Mouse (Mus musculus): ENCODE measurements around the gene Usp32. TPM values are rescaled to one million over a fixed set of nuclear protein-coding genes. Genes with fewer than 3 reads are reported as not detected.

The Usp32 gene
- total RNA-seq, 2 experiments from 2014 or later, result 80.8 to 87.9 TPM

DNA sequence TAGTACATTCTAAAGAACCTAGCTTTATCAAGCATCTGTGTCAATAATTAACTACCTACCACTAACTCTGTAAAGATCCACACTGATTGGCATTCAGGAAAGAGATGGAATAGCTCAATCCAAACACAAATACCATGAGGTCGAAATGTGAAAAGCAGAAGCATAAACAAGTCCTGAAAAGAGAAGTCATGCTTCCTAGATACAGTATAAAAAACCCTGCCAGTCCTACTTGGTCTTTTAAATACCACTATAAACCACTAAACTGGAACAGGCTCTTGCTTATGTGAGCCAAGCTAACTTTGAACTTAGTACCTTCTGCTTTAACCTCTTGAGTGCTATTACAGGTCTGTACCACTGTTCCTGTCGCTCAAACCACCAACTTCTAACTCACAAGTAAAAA is 8.4 kb downstream of the Usp32 start:
- no peak for DNase-seq (ENCODE audit: extremely low spot score in 1 of 2, low spot score in 2 of 2)
- intact Hi-C loops (cut with DNase I), result no loop called here

DNA sequence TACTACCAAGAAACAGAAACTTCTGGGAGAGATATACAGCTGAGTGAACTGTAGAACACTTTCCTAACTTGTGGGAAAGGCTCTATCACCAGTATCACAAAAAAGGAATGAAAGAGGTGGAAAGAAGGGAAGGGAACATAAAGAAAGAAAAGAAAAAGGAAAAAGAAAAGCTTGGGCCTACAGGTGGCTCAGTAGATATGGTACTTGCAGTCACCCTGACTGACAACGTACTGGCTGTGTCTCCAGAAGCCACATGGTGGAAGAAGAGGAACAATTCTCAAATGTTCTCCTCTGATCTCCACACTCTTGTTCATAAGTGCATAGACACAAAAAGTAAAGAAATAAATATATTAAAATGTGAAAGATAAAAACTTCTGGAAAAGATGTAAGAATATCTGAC is 11.1 kb downstream of the Usp32 start:
- intact Hi-C loops (cut with DNase I), result no loop called here
- DNase-seq (ENCODE audit: extremely low spot score in 1 of 2, low spot score in 2 of 2), result no peak

DNA sequence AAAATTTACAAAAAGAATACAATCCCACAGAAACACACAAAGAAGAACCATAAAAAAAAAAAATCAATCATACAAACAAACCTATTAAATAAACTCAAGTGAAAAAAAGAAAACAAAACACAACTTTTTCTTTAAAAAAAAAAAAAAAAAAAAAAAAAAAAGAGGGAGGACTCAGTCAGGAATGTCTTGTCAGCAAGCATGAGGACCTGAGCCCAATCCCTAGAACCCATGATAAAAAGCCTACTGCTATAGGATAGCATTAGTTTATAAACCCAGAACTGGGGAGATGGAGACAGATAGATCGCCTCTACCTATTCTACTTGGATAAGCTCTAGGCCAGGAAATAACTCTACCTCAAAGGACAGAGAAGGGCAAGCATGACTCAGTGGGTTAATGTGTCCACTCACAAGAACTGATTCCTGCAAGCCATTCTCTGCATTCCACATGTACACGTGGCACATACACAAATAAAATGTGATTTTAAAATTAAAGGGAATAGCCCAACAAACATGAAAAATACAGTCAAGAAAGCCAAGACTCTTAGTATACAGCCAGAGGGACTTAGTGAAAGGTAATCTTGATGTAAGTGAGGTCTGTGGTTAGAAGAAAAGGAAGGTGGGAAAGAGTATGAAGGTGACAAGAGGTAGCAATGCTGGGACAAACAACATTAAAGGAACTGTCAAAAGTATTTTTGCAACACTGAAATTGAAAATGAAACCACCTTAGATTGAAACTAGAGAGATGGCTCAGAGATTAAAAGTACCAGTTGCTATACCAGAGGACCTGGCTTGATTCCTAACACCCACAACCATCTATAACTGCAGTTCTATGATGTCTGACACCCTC is 13.5 kb downstream of the Usp32 start:
- DNase-seq (ENCODE audit: extremely low spot score in 1 of 2, low spot score in 2 of 2), result no peak
- intact Hi-C loops (cut with DNase I), result no loop called here

DNA sequence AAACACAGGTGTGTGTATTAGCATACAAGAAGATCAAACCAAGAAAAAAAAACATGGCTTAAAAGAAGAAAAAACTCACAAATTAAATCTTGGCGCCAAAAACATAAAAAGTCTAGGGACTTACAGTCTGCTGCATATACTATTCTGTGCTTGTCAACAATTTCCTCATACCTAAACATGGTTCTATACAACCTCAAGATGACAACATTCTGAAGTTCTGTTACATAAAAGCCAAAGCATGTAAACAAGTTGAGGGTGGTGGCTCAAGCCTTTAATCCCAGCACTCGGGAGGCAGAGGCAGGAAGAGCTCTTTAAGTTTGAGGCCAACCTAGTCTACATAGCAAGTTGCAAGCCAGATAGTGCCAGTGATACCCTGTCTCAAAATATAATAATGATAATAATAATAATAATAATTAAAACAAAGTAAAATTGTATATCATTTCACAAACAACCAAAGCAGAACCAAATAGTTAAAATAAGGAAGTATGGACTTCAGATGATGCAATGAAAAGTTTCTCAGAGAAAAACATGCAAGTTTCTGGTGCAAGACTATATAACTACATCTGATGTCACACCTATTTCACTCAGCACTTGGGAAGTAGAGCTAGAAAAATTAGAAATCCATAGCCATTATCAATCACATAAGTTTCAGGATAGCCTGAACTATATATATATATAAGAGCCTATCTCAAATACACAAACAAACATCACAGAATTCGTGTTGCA is 16.5 kb downstream of the Usp32 start:
- no peak for DNase-seq (ENCODE audit: extremely low spot score in 1 of 2, low spot score in 2 of 2)
- intact Hi-C loops (cut with DNase I), result no loop called here

DNA sequence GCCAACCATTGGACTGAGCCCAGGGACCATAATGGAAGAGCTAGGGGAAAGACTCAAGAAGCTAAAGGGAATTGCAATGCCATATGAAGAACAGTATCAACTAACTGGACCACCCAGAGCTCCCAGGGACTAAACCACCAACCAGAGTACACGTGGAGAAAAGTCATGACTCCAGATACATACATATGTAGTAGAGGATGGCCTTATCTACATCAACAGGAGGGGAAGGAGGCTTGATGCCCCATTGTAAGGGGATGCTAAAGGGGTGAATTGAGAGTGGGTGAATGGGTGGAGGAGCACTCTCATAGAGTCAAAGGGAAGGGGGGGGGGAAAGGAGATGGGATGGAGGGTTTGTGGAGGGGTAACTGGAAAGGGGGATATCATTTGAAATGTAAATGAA is 17.9 kb downstream of the Usp32 start:
- DNase-seq (ENCODE audit: extremely low spot score in 1 of 2, low spot score in 2 of 2), result no peak
- intact Hi-C loops (cut with DNase I), result no loop called here

DNA sequence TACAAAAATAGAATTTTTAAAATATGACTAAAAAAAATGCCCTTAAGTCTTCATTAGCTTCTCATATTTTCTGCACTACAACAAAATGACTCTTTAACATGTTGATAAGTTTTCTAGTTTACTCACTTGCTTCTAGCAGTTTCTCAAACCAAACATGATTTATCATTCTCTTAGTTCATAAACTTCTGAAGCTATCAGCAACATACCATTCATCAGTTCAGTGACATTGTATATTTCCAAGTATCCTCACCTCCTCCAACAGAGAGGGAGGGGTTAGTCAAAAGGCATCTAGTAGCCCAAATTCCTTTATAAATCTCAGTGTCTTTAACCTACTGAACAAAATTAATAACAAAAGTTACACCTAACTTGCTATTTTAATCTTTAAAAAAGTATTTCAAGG is 22.8 kb downstream of the Usp32 start:
- no peak for DNase-seq (ENCODE audit: extremely low spot score in 1 of 2, low spot score in 2 of 2)
- intact Hi-C loops (cut with DNase I), result no loop called here

DNA sequence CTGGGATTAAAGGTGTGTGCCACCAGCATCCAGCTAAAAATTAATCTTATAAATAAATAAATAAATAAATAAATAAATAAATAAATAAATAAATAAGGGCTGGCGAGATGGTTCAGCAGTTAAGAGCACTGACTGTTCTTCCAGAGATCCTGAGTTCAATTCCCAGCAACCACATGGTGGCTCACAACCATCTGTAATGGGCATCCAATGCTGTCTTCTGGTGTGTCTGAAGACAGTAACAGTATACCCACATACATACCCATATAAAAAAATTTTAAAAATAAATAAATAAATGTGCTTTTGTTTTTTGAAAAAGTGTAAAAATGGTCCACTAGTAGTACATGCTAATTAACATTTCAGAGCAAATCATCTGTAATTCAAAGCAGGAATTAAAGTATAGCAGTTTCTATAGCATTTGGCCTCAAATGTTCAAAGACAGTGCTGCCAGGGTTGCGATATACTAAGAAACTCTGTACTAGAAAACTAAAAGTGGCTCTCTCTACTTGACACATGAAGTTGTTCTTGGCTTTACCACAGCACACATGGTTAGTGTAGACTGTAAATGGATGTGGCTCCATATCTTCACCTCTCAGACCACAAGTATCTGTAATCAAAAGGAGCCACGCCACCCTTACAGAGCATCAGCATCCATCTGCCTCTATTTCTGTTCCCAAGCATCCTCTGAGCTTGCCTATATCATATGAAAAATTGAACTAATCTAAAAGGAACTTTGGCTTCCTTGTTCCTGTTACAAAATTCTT is 23.7 kb downstream of the Usp32 start:
- DNase-seq (ENCODE audit: extremely low spot score in 1 of 2, low spot score in 2 of 2), result no peak
- intact Hi-C loops (cut with DNase I), result no loop called here

DNA sequence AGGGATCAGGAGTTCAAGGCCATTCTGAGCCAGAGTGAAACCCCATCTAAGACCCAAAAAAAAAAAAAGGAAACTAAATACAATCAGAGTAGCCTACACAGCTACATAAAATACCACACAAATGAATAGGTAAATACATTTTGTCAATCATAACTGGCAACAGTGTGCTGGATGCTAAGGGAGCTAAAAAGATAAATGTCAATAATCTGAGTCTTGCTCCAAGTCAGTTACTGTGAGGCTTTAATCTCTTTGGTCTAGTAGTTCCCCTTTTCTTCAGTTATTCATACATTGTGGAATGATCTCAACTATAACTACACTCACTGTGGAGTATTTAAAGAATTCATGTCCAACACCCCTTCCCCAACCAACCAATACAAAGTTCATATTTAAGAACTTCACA is 30.0 kb downstream of the Usp32 start:
- intact Hi-C loops (cut with DNase I), result no loop called here

DNA sequence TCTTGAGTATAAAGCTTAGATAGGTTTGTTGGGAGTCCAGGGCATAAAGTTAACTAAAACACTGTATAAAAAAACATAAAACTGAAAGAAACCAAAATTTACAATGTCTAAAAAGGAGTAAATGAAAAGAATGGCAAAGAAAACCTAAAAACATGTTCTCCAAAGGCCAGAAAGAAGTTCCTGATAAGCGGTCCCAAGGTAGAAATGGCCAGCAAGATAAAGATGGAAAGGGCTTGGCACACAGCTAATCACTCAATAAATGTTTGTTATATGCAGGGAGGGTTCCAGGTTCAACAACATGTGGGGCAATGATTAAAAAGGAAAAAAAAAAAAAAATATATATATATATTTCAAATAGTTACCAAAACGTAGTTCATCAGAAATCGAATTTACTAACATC is 32.7 kb downstream of the Usp32 start:
- DNase-seq (ENCODE audit: extremely low spot score in 1 of 2, low spot score in 2 of 2), result no peak
- intact Hi-C loops (cut with DNase I), result no loop called here

More for the DNA sequence above, 30.0 kb downstream of the Usp32 start:
- DNase-seq (ENCODE audit: extremely low spot score in 1 of 2, low spot score in 2 of 2), result no peak

DNA sequence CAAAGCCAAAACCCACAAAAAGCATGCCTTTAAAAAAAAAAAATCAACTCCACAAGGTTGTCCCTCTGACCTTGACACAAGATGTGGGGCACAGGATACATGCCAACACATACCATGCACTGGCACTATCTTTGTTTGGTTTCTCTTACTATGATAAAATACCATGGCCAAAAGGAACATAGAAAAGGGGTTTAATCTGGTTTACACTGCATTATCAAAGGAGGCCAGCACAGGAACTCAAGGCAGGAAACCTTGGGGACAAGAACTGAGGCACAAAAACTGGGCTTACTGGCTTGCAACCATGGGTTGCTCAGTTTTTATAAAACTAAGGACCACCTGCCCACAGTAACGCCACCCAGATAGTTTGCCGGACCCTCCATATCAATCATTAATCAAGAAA is 34.1 kb downstream of the Usp32 start:
- intact Hi-C loops (cut with DNase I), result no loop called here
- DNase-seq (ENCODE audit: extremely low spot score in 1 of 2, low spot score in 2 of 2), result no peak

DNA sequence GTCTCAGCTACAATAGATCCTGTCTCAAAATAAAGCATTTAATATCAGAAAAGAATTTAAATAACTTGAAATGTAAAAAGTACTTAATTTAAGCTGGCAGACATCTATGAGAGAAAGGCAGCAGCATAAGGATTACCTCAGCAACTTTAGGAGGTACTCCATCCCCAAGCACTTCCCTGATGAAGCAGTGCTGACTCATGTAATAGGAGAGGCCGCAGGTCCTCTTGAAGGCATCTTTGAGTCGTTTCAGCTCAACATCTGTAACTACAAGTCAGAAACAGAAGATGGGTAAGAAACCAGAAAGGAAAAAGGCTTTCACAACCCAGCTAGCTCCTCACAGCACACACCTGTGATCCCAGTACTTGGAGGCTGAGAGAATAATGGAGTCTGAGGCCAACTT is 36.2 kb downstream of the Usp32 start:
- intact Hi-C loops (cut with DNase I), result no loop called here
- DNase-seq (ENCODE audit: extremely low spot score in 1 of 2, low spot score in 2 of 2), result no peak

DNA sequence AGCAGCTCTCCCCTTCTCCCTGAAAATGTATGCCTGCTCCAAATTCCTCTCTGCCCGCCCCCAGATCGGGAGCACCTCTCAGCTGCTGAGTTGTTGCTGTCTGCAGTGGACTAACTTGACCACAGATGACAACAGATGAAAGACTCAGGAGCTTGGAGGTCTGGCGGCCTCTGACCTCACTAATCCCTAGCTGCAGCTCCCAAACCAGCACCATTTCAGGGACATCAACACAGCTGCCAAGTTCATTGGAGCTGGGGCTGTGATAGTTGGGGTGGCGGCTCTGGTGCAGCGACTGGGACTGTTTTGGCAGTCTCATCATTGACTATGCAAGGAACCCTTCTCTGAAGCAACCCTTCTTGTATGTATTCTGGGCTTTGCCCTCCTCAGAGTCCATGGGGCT is 44.8 kb downstream of the Usp32 start:
- intact Hi-C loops (cut with DNase I), result no loop called here
- DNase-seq (ENCODE audit: extremely low spot score in 1 of 2, low spot score in 2 of 2), result no peak

DNA sequence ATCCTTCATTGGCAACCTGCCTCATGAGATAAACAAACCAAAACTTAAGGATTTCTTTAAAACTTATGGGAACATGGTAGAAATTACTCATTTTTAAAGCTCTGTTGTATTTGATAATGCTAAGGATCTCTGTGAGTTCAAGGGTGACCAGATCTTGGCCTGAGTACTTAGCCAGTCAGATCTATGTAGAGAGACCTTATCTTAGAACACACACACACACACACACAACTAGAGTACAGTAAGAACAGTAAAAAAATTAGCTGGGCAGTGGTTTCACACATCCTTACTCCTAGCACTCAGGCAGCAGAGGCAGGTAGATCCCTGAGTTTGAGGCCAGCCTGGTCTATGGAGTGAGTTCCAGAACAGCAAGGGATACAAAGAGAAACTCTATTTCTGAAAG is 53.7 kb downstream of the Usp32 start:
- no peak for DNase-seq (ENCODE audit: extremely low spot score in 1 of 2, low spot score in 2 of 2)
- intact Hi-C loops (cut with DNase I), result no loop called here

DNA sequence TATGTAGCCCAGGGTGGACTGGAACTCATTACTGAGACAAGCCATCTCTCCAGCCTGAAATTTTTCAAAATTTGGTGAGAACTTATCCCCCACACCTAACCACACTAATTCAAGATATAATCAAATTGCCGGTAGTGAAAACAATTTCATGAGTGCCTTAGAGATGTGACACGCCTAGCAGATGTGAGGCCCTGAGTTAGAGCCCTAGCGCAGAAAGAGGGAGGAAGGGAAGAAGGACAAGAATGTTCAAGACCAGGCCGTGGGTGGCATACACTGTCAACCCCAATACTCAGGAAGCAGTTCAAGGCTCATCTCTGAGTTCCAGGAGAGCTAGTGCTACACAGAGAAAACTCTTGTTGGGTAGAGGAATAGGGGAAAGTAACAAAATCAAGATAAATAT is 72.1 kb downstream of the Usp32 start:
- intact Hi-C loops (cut with DNase I), result no loop called here
- no peak for DNase-seq (ENCODE audit: extremely low spot score in 1 of 2, low spot score in 2 of 2)

DNA sequence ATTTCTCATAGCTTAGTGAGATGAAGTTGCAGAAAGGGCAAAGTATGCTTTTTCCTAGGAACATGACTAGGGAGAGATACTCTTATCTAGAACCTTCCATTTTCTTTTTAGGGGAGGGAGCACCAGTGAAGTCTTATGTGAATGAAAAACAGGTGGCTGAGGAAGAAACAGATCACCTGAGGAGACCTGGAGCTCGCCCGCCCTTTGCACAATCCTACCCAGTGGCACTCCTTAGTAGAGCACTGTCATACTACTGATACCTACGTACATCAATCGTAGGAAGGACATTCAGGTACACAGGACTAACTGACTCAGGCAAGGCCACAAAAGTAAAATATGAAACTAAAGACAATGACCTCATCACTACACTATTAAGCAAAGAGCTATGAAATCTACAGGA is 81.4 kb downstream of the Usp32 start:
- intact Hi-C loops (cut with DNase I), result no loop called here
- DNase-seq (ENCODE audit: extremely low spot score in 1 of 2, low spot score in 2 of 2), result no peak

DNA sequence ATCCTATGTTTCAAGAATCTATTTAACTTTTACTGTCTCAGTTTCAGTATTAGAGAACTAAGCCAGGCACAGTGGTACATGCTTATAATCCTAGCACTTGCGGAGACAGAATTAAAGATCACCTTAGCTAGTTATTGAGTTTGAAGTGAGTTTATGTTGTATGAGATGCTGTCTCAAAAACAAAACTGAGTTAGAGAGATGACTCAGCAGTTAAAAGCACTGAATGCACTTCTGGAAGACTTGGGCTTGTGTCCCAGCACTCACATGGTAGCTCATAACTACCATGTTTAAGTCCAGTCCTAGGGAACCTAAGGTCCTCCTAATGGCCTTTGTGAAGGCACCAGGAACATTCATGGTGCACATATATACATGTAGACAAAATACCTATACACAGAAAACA is 82.4 kb downstream of the Usp32 start:
- intact Hi-C loops (cut with DNase I), result no loop called here
- no peak for DNase-seq (ENCODE audit: extremely low spot score in 1 of 2, low spot score in 2 of 2)

DNA sequence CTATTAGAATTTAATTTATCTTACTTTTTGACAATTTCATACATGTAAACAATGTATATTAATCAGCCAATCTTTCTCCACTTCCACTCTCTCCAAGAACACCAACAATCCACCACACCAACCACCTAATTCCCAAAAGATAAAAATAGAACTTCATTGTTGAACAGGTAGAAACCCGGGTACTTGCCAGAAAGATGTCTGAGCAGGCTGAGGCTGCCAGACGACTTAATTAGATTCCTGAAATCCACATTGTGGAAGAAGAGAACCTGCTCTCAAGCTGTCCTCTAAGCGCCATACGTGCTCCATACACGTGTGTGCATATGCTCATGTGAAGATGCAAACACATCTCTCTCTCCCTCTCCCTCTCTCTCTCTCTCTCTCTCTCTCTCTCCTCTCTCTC is 83.1 kb downstream of the Usp32 start:
- DNase-seq (ENCODE audit: extremely low spot score in 1 of 2, low spot score in 2 of 2), result no peak
- intact Hi-C loops (cut with DNase I), result no loop called here

DNA sequence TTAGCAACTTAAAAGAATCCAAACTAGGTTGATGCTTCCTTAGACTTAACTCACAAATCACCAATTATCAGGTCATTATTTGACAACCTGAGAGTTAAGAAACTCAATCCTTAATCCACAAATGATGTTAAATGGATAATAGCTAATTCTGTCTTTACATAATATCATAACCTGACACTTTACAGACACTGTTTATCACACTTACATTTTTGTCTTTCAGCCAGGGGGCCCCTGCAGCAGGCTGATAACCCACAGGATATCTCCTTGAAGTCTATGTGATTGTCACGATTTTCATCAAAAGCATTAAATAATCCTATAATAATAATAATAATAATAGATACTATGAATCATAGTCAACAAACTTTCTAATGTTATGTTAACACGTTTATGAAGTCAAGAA is 84.4 kb downstream of the Usp32 start:
- DNase-seq (ENCODE audit: extremely low spot score in 1 of 2, low spot score in 2 of 2), result no peak
- intact Hi-C loops (cut with DNase I), result no loop called here

DNA sequence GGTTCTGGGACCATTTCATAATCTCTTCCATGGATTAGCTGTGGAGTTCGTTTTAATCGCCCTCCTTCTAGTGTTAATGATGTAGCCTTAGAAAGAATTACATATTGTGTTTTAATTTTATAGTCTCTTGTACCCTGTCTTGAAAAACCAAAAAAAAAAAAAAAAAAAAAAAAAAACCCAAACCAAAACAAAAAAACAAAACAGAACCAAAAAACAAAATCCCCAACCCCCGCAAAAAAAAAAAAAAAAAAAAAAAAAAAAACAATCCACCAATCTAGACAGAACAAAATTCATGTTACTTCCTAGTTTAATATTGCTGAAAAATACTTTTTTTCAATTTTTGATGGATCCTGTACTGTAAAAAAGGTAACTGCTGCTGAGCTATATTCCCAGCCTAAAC is 100.7 kb downstream of the Usp32 start:
- no peak for DNase-seq (ENCODE audit: extremely low spot score in 1 of 2, low spot score in 2 of 2)

DNA sequence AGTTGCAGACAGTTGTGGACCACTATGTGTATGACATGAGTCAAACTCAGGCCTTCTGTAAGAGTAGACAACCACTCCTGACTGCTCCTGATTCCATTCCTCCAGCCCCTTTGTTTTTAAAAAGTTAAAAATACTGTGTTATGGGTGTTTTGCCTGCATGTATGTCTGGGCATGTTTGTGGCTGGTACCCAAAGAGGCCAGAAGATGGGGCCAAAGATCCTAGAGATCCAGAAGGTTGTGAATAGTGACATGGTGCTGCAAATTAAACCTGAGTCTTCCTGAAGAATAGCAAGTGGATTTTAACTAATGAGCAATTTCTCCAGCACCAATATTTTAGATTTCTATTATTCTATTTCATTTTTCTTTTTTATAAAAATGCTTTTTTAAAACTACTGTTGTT is 126.8 kb downstream of the Usp32 start:
- DNase-seq (ENCODE audit: extremely low spot score in 1 of 2, low spot score in 2 of 2), result no peak
- intact Hi-C loops (cut with DNase I), result loop anchor here (10.0 kb wide), 1 partner anchor 178 kb away; no protein-coding TSS in a partner anchor

More for the DNA sequence above, 100.7 kb downstream of the Usp32 start:
- intact Hi-C loops (cut with DNase I), result loop anchor here (10.0 kb wide), 1 partner anchor 146 kb away; no protein-coding TSS in a partner anchor
